Comparison of ENCODE assay signal across 13 mouse cellular contexts in the genomic region with DNA sequence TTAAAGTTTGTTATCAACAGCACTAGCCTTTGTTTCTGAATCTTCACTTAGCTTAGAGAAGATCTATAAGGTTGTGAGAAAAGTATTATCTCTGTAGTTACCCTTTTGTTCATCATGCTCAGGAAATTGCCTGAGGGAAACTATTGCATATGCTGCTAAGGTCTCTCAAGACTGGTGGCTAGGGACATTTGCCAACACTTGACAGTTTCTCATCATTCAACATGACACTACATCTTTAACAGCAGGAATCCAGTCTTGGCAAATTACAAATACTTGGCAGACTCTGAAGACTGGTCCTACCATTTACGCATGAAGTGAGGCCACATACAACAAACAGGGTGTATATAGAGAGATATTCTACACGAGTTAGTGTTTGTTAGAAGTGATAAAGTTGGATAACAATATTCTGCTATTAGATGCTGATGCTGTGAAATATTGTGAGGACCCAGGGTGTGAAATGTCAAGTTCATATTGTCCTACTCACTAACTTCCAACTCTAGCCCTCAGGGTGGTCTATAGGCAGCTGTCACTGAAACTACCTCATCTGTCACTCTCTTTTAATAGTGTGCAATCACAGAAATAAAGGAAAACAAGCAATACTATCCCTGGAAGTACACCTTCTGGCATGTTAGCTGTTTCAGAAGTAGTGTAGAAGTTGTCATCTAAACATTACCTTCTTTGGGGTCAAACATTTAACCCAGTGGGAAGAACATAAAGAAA.
"Had no signal": no experiment of that assay in that cellular context is flagged by ENCODE, and none has a peak within 500 bp of the region (broad histone marks: within the 10 kb centered on the region; RNA-seq: fewer than 3 reads in every experiment).

No protein-coding gene starts in this region.

- H3K4me3 ChIP-seq: limb, embryonic 12.5 days; liver, embryonic 13.5 days; megakaryocyte, embryonic 14.5 days; neural tube, embryonic 12.5 days had no signal

- H3K9me3 ChIP-seq: limb, embryonic 12.5 days; liver, embryonic 13.5 days; megakaryocyte, embryonic 14.5 days; neural tube, embryonic 12.5 days had no signal

- DNase-seq: kidney, adult 18-20 months; kidney, postnatal 10 days; kidney, postnatal 4 days; liver; liver, embryonic 13.5 days; liver, postnatal 0 days; thymus, postnatal 4 days had no signal

- H3K27ac ChIP-seq: limb, embryonic 12.5 days; liver, embryonic 13.5 days; macrophage; neural tube, embryonic 12.5 days; stomach, postnatal 0 days had no signal

- H3K36me3 ChIP-seq: limb, embryonic 12.5 days; liver, embryonic 13.5 days; neural tube, embryonic 12.5 days had no signal

- H3K9ac ChIP-seq: limb, embryonic 12.5 days; liver, embryonic 13.5 days; liver, postnatal 0 days; neural tube, embryonic 12.5 days had no signal

- H3K4me2 ChIP-seq: limb, embryonic 12.5 days; liver, embryonic 13.5 days; midbrain, embryonic 11.5 days; neural tube, embryonic 12.5 days had no signal

- H3K4me1 ChIP-seq: limb, embryonic 12.5 days; liver, embryonic 13.5 days; megakaryocyte, embryonic 14.5 days; neural tube, embryonic 12.5 days had no signal

- H3K27me3 ChIP-seq: limb, embryonic 12.5 days; liver, embryonic 13.5 days; megakaryocyte, embryonic 14.5 days; neural tube, embryonic 12.5 days had no signal

- ATAC-seq: liver, postnatal 0 days had no signal
